Mouse (Mus musculus) testis, adult 2 months (tissue): ENCODE measurements at regions not wholly inside any gene's neighbourhood (a gene's known extent, or its start where the extent isn't known, plus 50 kb on each side); places are given as distances from the start of the nearest gene placed in this dataset.

ENCODE experiments used
- H3K27ac ChIP-seq: fragments of 200-500 bp; 2 replicates; pipeline ENCODE4 v1.5.1; 2012; ENCODE audit warnings: low read depth, low read length; ENCODE audit not compliant: control insufficient read depth, insufficient read depth
- H3K27me3 ChIP-seq: fragments of 200-500 bp; 2 replicates; pipeline ENCODE4 v1.6.1; 2012; ENCODE audit warnings: mild to moderate bottlenecking, low read length, moderate library complexity; ENCODE audit not compliant: control insufficient read depth, insufficient read depth
- H3K36me3 ChIP-seq: fragments of 200-500 bp; 2 replicates; pipeline ENCODE4 v1.6.1; 2012; ENCODE audit warnings: mild to moderate bottlenecking, low read length; ENCODE audit not compliant: control insufficient read depth, insufficient read depth
- H3K4me1 ChIP-seq: fragments of 200-500 bp; 2 replicates; pipeline ENCODE4 v1.6.1; 2012; ENCODE audit warnings: low read length; ENCODE audit not compliant: control insufficient read depth, insufficient read depth
- H3K4me3 ChIP-seq: fragments of 200-500 bp; 2 replicates; pipeline ENCODE4 v1.5.1; 2012; ENCODE audit warnings: low read depth, mild to moderate bottlenecking, low read length, moderate library complexity, mixed read lengths; ENCODE audit not compliant: control insufficient read depth
- CTCF ChIP-seq: fragments of 200-500 bp; IDR thresholded peaks from 2 replicates; pipeline ENCODE4 v1.5.1; 2012; ENCODE audit warnings: low read depth, mild to moderate bottlenecking, inconsistent platforms, low read length, moderate library complexity; ENCODE audit not compliant: control insufficient read depth, insufficient read depth, insufficient replicate concordance
- POLR2A ChIP-seq: fragments of 200-500 bp; IDR thresholded peaks from 2 replicates; pipeline ENCODE4 v1.6.1; 2012; ENCODE audit warnings: low read depth, mild to moderate bottlenecking, inconsistent platforms, low read length, moderate library complexity; ENCODE audit not compliant: control insufficient read depth

- no peak for TF ChIP-seq CTCF
- TF ChIP-seq POLR2A, result no peak
- H3K27me3 ChIP-seq, result no peaks in the 10 kb centered on the region
- no peak overlapping the region for H3K4me3 ChIP-seq
- H3K36me3 ChIP-seq, result no peaks in the 10 kb centered on the region
- no peaks in the 10 kb centered on the region; the same call in 1 of the 2 replicates for H3K4me1 ChIP-seq
- H3K27ac ChIP-seq, result no peak overlapping the region
These were observed 112.5 kb upstream of the Lhx5 start for GRCm38 (mm10) chr5:120318951-120319350.

- Histone ChIP-seq H3K4me3 (no peak overlapping the region), H3K4me1 (peaks cover 3% of the 10 kb centered on the region), H3K27me3 (no peaks in the 10 kb centered on the region), H3K36me3 (no peaks in the 10 kb centered on the region), H3K27ac (no peak overlapping the region)
- no peak for TF ChIP-seq CTCF
These were observed 109.3 kb upstream of the Lhx5 start for GRCm38 (mm10) chr5:120322031-120322731.

GRCm38 (mm10) chr5:120322732-120323316, 108.7 kb upstream of the Lhx5 start:
- Histone ChIP-seq H3K27me3 (no peaks in the 10 kb centered on the region), H3K4me3 (no peak overlapping the region), H3K27ac (no peak overlapping the region), H3K4me1 (peaks cover 3% of the 10 kb centered on the region), H3K36me3 (no peaks in the 10 kb centered on the region)
- TF ChIP-seq POLR2A (no peak), CTCF (no peak)

- no peak for TF ChIP-seq CTCF
- TF ChIP-seq POLR2A, result no peak
- H3K27me3 ChIP-seq, result no peaks in the 10 kb centered on the region
- no peak overlapping the region for H3K27ac ChIP-seq
- H3K4me1 ChIP-seq, result peaks cover 3% of the 10 kb centered on the region
- H3K4me3 ChIP-seq, result no peak overlapping the region
- no peaks in the 10 kb centered on the region for H3K36me3 ChIP-seq
These were observed 107.4 kb upstream of the Lhx5 start for GRCm38 (mm10) chr5:120324111-120324510.

- no peaks in the 10 kb centered on the region for H3K27me3 ChIP-seq
- TF ChIP-seq CTCF (no peak), POLR2A (no peak)
These were observed 106.1 kb upstream of the Lhx5 start for GRCm38 (mm10) chr5:120325386-120325910.

GRCm38 (mm10) chr5:120332030-120332429, 99.5 kb upstream of the Lhx5 start:
- TF ChIP-seq POLR2A, result no peak
- TF ChIP-seq CTCF, result no peak
- Histone ChIP-seq H3K27ac (no peak overlapping the region), H3K36me3 (no peaks in the 10 kb centered on the region), H3K27me3 (no peaks in the 10 kb centered on the region), H3K4me3 (no peak overlapping the region), H3K4me1 (no peaks in the 10 kb centered on the region; the same call in 1 of the 2 replicates)

More at GRCm38 (mm10) chr5:120325386-120325910, 106.1 kb upstream of the Lhx5 start:
- no peak overlapping the region for H3K27ac ChIP-seq
- peak overlapping the region; percentile 44 for H3K4me3 ChIP-seq
- H3K4me1 ChIP-seq, result peaks cover 3% of the 10 kb centered on the region
- H3K36me3 ChIP-seq, result no peaks in the 10 kb centered on the region

GRCm38 (mm10) chr5:120339162-120339561, 92.3 kb upstream of the Lhx5 start:
- Histone ChIP-seq H3K36me3 (no peaks in the 10 kb centered on the region), H3K27me3 (no peaks in the 10 kb centered on the region), H3K27ac (no peak overlapping the region), H3K4me1 (no peaks in the 10 kb centered on the region; the same call in 1 of the 2 replicates), H3K4me3 (peak overlapping the region; percentile 80)
- no peak for TF ChIP-seq CTCF
- no peak for TF ChIP-seq POLR2A

- Histone ChIP-seq H3K4me3 (peak overlapping the region; percentile 80), H3K4me1 (no peaks in the 10 kb centered on the region; the same call in 1 of the 2 replicates), H3K27ac (no peak overlapping the region), H3K36me3 (no peaks in the 10 kb centered on the region), H3K27me3 (no peaks in the 10 kb centered on the region)
- no peak for TF ChIP-seq CTCF
- TF ChIP-seq POLR2A, result no peak
These were observed 90.7 kb upstream of the Lhx5 start for GRCm38 (mm10) chr5:120340696-120341231.
